Mouse (Mus musculus) CH12.LX (cell line): ENCODE measurements around the gene Ep400. TPM values are rescaled to one million over a fixed set of nuclear protein-coding genes. Genes with fewer than 3 reads are reported as not detected.
A peak's percentile ranks its signal among the peaks of the same experiment; 100 is the strongest.

ENCODE experiments used
- DNase-seq: peaks from one replicate; pipeline ENCODE4 v3.0.0-alpha.2; 2013; ENCODE audit errors: extremely low read depth
- H3K27ac ChIP-seq: 2 replicates; pipeline ENCODE4 v1.5.1; 2012; ENCODE audit warnings: low read depth, mild to moderate bottlenecking, control low read depth, moderate library complexity; ENCODE audit not compliant: insufficient read depth
- H3K27me3 ChIP-seq: replicated peaks from 2 replicates; pipeline ENCODE3; 2012; ENCODE audit warnings: inconsistent platforms
- H3K36me3 ChIP-seq, 2 experiments: replicated peaks in 1 of 2; 2 replicates each; pipeline versions ENCODE3 to v1.6.1; 2012; ENCODE audit warnings: inconsistent platforms in 1 of 2, low read length in 1 of 2, mild to moderate bottlenecking in 1 of 2, mixed read lengths in 1 of 2, moderate library complexity in 1 of 2; ENCODE audit not compliant: control insufficient read depth in 1 of 2, insufficient read depth in 1 of 2
- H3K4me1 ChIP-seq, 2 experiments: 2 replicates each; pipeline ENCODE4 v1.6.1; 2012; ENCODE audit warnings: inconsistent platforms in 1 of 2, moderate library complexity in 1 of 2; ENCODE audit not compliant: insufficient read depth in 2 of 2, control insufficient read depth in 1 of 2
- H3K4me2 ChIP-seq: 2 replicates; pipeline ENCODE4 v1.6.1; 2012; ENCODE audit warnings: low read depth, mild to moderate bottlenecking, control low read depth; ENCODE audit not compliant: poor library complexity, insufficient read depth, severe bottlenecking
- H3K4me3 ChIP-seq, 3 experiments: fragments of 150-350 bp in 1 of 3; sonication (generic) in 1 of 3; replicated peaks in 1 of 3; 2 replicates each; pipeline versions ENCODE3 to v1.5.1; 2011 to 2012; ENCODE audit warnings: low read depth in 2 of 3, low read length in 2 of 3, mild to moderate bottlenecking in 2 of 3, moderate library complexity in 2 of 3, control low read depth in 1 of 3, improper control_type of control experiment in 1 of 3, inconsistent platforms in 1 of 3, mixed read lengths in 1 of 3; ENCODE audit not compliant: poor library complexity in 1 of 3
- H3K79me2 ChIP-seq: replicated peaks from 2 replicates; pipeline ENCODE4 v1.6.1; 2012; ENCODE audit warnings: mild to moderate bottlenecking, moderate library complexity; ENCODE audit not compliant: control insufficient read depth, poor library complexity, insufficient read depth, severe bottlenecking; ENCODE audit errors: extremely low read depth
- H3K9ac ChIP-seq: 2 replicates; pipeline ENCODE4 v1.6.1; 2012; ENCODE audit warnings: low read depth, mild to moderate bottlenecking, control low read depth, moderate library complexity; ENCODE audit not compliant: insufficient read depth
- H3K9me3 ChIP-seq: replicated peaks from 2 replicates; pipeline ENCODE3; 2012; ENCODE audit warnings: low read length, inconsistent platforms, mixed read lengths
- EP300 ChIP-seq: IDR thresholded peaks from 2 replicates; pipeline ENCODE4 v1.6.1; 2011; ENCODE audit warnings: low read length, improper control_type of control experiment
- HCFC1 ChIP-seq: IDR thresholded peaks from 2 replicates; pipeline ENCODE4 v1.6.1; 2012; ENCODE audit warnings: low read depth, mild to moderate bottlenecking, inconsistent platforms, low read length, improper control_type of control experiment
- IRF4 ChIP-seq: IDR thresholded peaks from 2 replicates; pipeline ENCODE4 v1.6.1; 2014; ENCODE audit warnings: low read depth, mild to moderate bottlenecking, inconsistent platforms, low read length, improper control_type of control experiment
- JUN ChIP-seq: IDR thresholded peaks from 2 replicates; pipeline ENCODE4 v1.6.1; 2011; ENCODE audit warnings: low read depth, mild to moderate bottlenecking, low read length, improper control_type of control experiment, moderate library complexity; ENCODE audit not compliant: insufficient read depth
- MAX ChIP-seq: IDR thresholded peaks from 2 replicates; pipeline ENCODE4 v1.6.1; 2011; ENCODE audit warnings: low read length, improper control_type of control experiment
- MEF2A ChIP-seq: IDR thresholded peaks from 2 replicates; pipeline ENCODE4 v1.6.1; 2014; ENCODE audit warnings: low read depth, mild to moderate bottlenecking, inconsistent platforms, low read length, improper control_type of control experiment, borderline replicate concordance
- POLR2A ChIP-seq: IDR thresholded peaks from 2 replicates; pipeline ENCODE4 v1.6.1; 2011; ENCODE audit warnings: low read depth, mild to moderate bottlenecking, improper control_type of control experiment, low read length
- POLR2AphosphoS2 ChIP-seq: IDR thresholded peaks from 2 replicates; pipeline ENCODE4 v1.6.1; 2011; ENCODE audit warnings: low read depth, low read length, improper control_type of control experiment
- RAD21 ChIP-seq: IDR thresholded peaks from 2 replicates; pipeline ENCODE4 v1.6.1; 2011; ENCODE audit warnings: low read depth, mild to moderate bottlenecking, low read length, improper control_type of control experiment, moderate library complexity
- RCOR1 ChIP-seq: conservative IDR thresholded peaks from 2 replicates; pipeline ENCODE4 v1.6.1; 2012; ENCODE audit warnings: low read depth, mild to moderate bottlenecking, inconsistent platforms, low read length, improper control_type of control experiment
- SIN3A ChIP-seq: IDR thresholded peaks from 2 replicates; pipeline ENCODE4 v1.6.1; 2012; ENCODE audit warnings: low read length, improper control_type of control experiment, inconsistent platforms
- TBP ChIP-seq: conservative IDR thresholded peaks from 2 replicates; pipeline ENCODE4 v1.6.1; 2011; ENCODE audit warnings: low read depth, low read length, improper control_type of control experiment
- USF1 ChIP-seq: IDR thresholded peaks from 2 replicates; pipeline ENCODE4 v1.6.1; 2014; ENCODE audit warnings: low read depth, mild to moderate bottlenecking, inconsistent platforms, low read length, improper control_type of control experiment
- ZNF384 ChIP-seq: IDR thresholded peaks from 2 replicates; pipeline ENCODE4 v1.6.1; 2012; ENCODE audit warnings: low read depth, low read length, improper control_type of control experiment, inconsistent platforms
- dilution Hi-C: fragments of 300-500 bp; cut with MboI; formaldehyde crosslinking; loops from 2 replicates; pipeline ENCODE4 v1.14.3; 2020; ENCODE audit warnings: low sequenced_read_pairs; ENCODE audit not compliant: extremely low pct_unique_long_range_greater_than_20kb, extremely low pct_ligation_motif_present
- in situ Hi-C: fragments of 300-500 bp; cut with MboI; formaldehyde crosslinking; loops from 3 replicates; pipeline ENCODE4 v1.14.3; 2019; ENCODE audit warnings: low sequenced_read_pairs, low pct_ligation_motif_present, low pct_unique_long_range_greater_than_20kb, mixed read lengths
- polyA plus RNA-seq: library from polyadenylated mRNA; unstranded; fragments of >175 nt; gene quantifications from 2 replicates; pipeline ENCODE4 v1.2.1, GENCODE M21; 2012; ENCODE audit warnings: low read depth; ENCODE audit not compliant: insufficient read length
- total RNA-seq, 2 experiments: library from RNA; depleted of rRNA; stranded (reverse); fragments of 300-350 nt in 1 of 2; fragments of >200 nt in 1 of 2; gene quantifications; 2 replicates each; pipeline ENCODE4 v1.2.3; 2012 to 2014

Gene Ep400
- total and polyA plus RNA-seq, 3 experiments = 12.1 to 55.8 (median 28.6) TPM

DNA sequence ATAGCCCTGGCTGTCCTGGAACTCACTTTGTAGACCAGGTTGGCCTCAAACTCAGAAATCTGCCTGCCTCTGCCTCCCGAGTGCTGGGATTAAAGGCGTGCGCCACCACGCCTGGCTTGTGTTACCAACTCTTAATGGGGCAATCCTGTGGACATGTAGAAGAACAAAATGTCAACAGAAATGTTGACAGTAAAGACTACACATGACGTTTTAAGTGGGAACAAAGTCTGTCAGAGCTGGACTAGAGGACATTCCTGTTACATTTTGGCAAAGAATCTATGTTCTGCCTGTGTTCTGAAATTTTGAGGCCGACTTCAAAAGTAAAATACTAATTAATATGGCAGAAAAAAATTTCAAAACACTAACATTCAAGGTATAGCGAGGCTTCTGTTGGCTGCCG, 6.6 kb downstream of the Ep400 start (continued):
- TF ChIP-seq EP300 = no peak
- TF ChIP-seq, all 38 proteins: peak for 0

DNA sequence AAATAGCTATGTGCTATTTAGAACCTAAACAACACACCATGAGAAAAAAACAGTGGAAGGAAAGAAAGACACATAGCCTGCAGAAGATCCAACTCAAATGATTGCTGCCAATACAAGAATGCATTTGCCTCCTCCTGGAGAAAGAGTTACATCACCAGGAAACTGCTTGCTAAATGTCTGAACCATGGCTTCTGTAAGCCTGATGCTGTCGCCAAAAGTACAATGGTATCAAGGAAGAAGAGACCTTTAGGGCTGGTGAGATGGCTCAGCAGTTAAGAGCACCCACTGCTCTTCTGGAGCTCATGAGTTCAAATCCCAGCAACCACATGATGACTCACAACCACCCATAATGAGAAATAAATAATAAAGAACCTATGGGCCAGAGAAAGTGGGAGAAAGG, 25.5 kb downstream of the Ep400 start:
- Histone ChIP-seq H3K27me3 (no peaks in the 10 kb centered on the region), H3K4me3 (no peak overlapping the region), H3K9ac (no peak overlapping the region), H3K4me1 (peaks cover 8 to 31% of the 10 kb centered on the region in 2 experiments), H3K9me3 (no peaks in the 10 kb centered on the region), H3K36me3 (peaks cover 23 to 61% of the 10 kb centered on the region in 2 experiments), H3K79me2 (peaks cover 75% of the 10 kb centered on the region), H3K27ac (no peak overlapping the region), H3K4me2 (no peak overlapping the region)
- TF ChIP-seq RCOR1 = no peak
- in situ Hi-C loops (no loop called here), dilution Hi-C loops (no loop called here)
- DNase-seq = no peak

DNA sequence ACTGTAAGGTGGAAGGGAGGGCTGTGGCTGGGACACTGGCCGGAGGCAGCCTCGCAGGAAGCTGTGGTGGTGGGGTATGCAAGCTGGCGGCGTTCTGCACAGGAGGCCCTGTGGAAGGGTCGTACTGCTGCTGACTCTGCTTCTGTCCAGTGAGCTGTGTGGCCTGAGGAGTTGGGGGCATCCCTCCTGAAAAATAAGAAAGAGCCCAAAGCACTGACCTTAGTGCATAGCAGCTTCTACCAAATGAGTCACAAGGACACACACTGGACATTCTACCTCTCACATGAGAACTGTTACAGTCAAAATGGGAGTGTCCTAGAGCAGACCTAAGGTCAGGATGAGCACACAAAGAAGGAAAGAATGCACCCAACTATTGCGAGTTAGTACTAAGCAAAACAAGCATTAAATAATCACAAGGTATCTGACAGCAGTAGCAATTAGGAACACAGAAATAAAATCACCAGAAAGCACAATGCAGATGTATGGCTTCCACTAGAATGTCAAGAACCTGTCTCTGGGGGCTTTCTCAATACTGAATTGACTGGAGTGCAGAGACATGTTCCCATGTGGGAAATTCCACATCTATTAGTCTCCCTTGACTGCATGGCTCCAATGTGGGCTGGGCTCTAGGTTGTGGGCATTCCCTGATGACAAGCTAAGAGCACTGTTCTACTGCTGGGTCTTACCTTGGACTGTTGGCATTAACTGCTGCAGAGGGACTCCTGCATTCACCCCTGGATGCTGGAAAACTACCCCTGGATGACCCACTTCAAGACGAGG, 30.8 kb downstream of the Ep400 start:
- Histone ChIP-seq H3K4me1 (peaks cover 6 to 26% of the 10 kb centered on the region in 2 experiments; a peak in 2 of 4 replicates), H3K4me3 (no peak overlapping the region), H3K79me2 (peaks cover 28% of the 10 kb centered on the region), H3K27ac (no peak overlapping the region), H3K4me2 (no peak overlapping the region)
- no peak for DNase-seq
- in situ Hi-C loops (no loop called here), dilution Hi-C loops (no loop called here)
- TF ChIP-seq HCFC1 = no peak
- TF ChIP-seq IRF4 = peak; percentile 59; the same call in 1 of the 2 replicates
- TF ChIP-seq, all 38 proteins: peak for 1
- Histone ChIP-seq H3K27me3 (no peaks in the 10 kb centered on the region), H3K9me3 (no peaks in the 10 kb centered on the region), H3K9ac (no peak overlapping the region), H3K36me3 (peaks cover 51 to 84% of the 10 kb centered on the region in 2 experiments)

DNA sequence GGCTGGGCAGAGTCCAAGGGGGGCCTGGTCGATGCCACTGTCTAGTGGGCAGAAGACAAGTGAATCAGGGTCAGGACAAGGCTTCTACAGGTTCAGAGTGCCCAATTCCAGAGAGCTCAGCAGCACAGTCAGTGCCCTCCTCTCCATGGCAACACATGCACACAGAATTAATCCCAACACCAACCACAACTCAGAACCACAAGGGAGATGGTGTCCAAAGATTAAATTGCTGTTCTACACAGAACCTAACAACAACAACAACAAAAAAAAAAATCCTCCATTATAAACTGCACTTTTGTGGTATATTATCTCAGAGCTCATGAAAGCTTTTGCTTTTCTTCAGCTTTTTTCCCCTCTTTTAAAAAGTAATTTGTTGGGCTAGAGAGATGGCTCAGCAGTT, 34.9 kb downstream of the Ep400 start:
- H3K36me3 ChIP-seq = peaks cover 72 to 87% of the 10 kb centered on the region in 2 experiments
- no peak overlapping the region for H3K4me3 ChIP-seq
- no peak overlapping the region for H3K9ac ChIP-seq
- TF ChIP-seq POLR2AphosphoS2 = no peak
- no peak for TF ChIP-seq MEF2A
- TF ChIP-seq RAD21 = no peak
- no peak for TF ChIP-seq SIN3A
- TF ChIP-seq MAX = no peak
- TF ChIP-seq ZNF384 = no peak
- TF ChIP-seq USF1 = no peak
- no peak for TF ChIP-seq TBP
- no peak for TF ChIP-seq POLR2A
- TF ChIP-seq JUN = no peak
- TF ChIP-seq, all 38 proteins: peak for 0
- Histone ChIP-seq H3K27ac (no peak overlapping the region), H3K9me3 (no peaks in the 10 kb centered on the region), H3K4me2 (no peak overlapping the region), H3K4me1 (peaks cover 4 to 13% of the 10 kb centered on the region in 2 experiments; a peak in 2 of 4 replicates), H3K79me2 (0 out of 2 replicates have a peak, but pooled peaks cover 2% of the 10 kb centered on the region), H3K27me3 (no peaks in the 10 kb centered on the region)
- dilution Hi-C loops (no loop called here), in situ Hi-C loops (no loop called here)
- DNase-seq = no peak
